Mouse (Mus musculus): Measurements from ENCODE around the gene Ltb4r1.

- TF ChIP-seq CTCF (IDR thresholded peaks at IDR 0.05; ENCODE audit: extremely low read depth, insufficient read depth, low read length) (no peak), POLR2A (IDR thresholded peaks at IDR 0.05; ENCODE audit: extremely low read depth, insufficient read depth, low read length) (no peak)
Observed at GRCm38 (mm10) chr14:55780736-55781135, 15.0 kb downstream of the Ltb4r1 start.
